Mouse (Mus musculus) lung, embryonic 14.5 days (tissue): Measurements from ENCODE around the gene Tcf7l2. TPM values are rescaled to one million over a fixed set of nuclear protein-coding genes. Genes with fewer than 3 reads are reported as not detected.

ENCODE experiments used
- ATAC-seq: fragments of 200-750 bp; cut with Nextera tagmentation; 2 replicates; pipeline ENCODE4 v1.8.0; 2017; ENCODE audit warnings: mild to moderate bottlenecking, moderate TSS enrichment, moderate library complexity; ENCODE audit not compliant: insufficient read depth
- DNase-seq: peaks from one replicate; pipeline ENCODE4 v3.0.0-alpha.2; 2015
- H3K27ac ChIP-seq: fragments of 300-500 bp; sonication (generic); 2 replicates; pipeline ENCODE4 v1.5.1; 2014; ENCODE audit warnings: low read depth, mild to moderate bottlenecking, moderate library complexity
- H3K27me3 ChIP-seq: fragments of 300-500 bp; sonication (generic); 2 replicates; pipeline ENCODE4 v1.6.1; 2014; ENCODE audit warnings: low read length, control low read depth; ENCODE audit not compliant: insufficient read depth
- H3K36me3 ChIP-seq: fragments of 300-500 bp; sonication (generic); 2 replicates; pipeline ENCODE4 v1.6.1; 2014; ENCODE audit warnings: control low read depth; ENCODE audit not compliant: insufficient read depth
- H3K4me1 ChIP-seq: fragments of 300-500 bp; sonication (generic); 2 replicates; pipeline ENCODE4 v1.6.1; 2014; ENCODE audit warnings: antibody characterized with exemption, control low read depth; ENCODE audit not compliant: insufficient read depth
- H3K4me2 ChIP-seq: fragments of 300-500 bp; sonication (generic); 2 replicates; pipeline ENCODE4 v1.6.1; 2014; ENCODE audit warnings: mild to moderate bottlenecking
- H3K4me3 ChIP-seq: fragments of 300-500 bp; sonication (generic); 2 replicates; pipeline ENCODE4 v1.5.1; 2014; ENCODE audit warnings: low read depth, low read length
- H3K9ac ChIP-seq: fragments of 300-500 bp; sonication (generic); 2 replicates; pipeline ENCODE4 v1.6.1; 2014
- H3K9me3 ChIP-seq: fragments of 300-500 bp; sonication (generic); 2 replicates; pipeline ENCODE4 v1.6.1; 2016; ENCODE audit warnings: low read depth, low read length, control low read depth
- CTCF ChIP-seq: IDR thresholded peaks from 2 replicates; pipeline ENCODE4 v1.5.1; 2016; ENCODE audit warnings: antibody characterized with exemption, low read depth
- WGBS: fragments of 180-500 bp; shearing (Covaris S2); extraction: QIAGEN DNeasy Blood & Tissue Kit; methylation state at CpG from one replicate; pipeline ENCODE4 v1.1.7; 2014; 5-methylcytosine and 5-hydroxymethylcytosine counted together
- polyA plus RNA-seq: library from polyadenylated mRNA; unstranded; fragments of >200 nt; fragmentation: Nextera tagmentation; extraction: Ambion mirVana; gene quantifications from 2 replicates; pipeline ENCODE4 v1.2.1, GENCODE M21; 2014

The Tcf7l2 gene
- polyA plus RNA-seq, 1 experiment from 2014 or later, result 57.1 TPM

- no peak for DNase-seq
- no peak for ATAC-seq
- no peak for TF ChIP-seq CTCF
- no peak overlapping the region for H3K27ac ChIP-seq
- H3K9me3 ChIP-seq, result no peaks in the 10 kb centered on the region
- WGBS, result 67% methylated on average over 5 of the region's 5 CpGs
- H3K27me3 ChIP-seq, result no peaks in the 10 kb centered on the region
- H3K36me3 ChIP-seq, result no peaks in the 10 kb centered on the region
- no peak overlapping the region for H3K4me3 ChIP-seq
- no peak overlapping the region for H3K4me2 ChIP-seq
- no peaks in the 10 kb centered on the region for H3K4me1 ChIP-seq
- no peak overlapping the region for H3K9ac ChIP-seq
Measured at GRCm38 (mm10) chr19:55711701-55712100, 29.9 kb upstream of the Tcf7l2 start.

GRCm38 (mm10) chr19:55712678-55713077 lies 28.9 kb upstream of the Tcf7l2 start:
- ATAC-seq, result no peak

GRCm38 (mm10) chr19:55714015-55714414 lies 27.6 kb upstream of the Tcf7l2 start:
- no peak overlapping the region for H3K27ac ChIP-seq
- H3K4me1 ChIP-seq, result no peaks in the 10 kb centered on the region
- H3K4me2 ChIP-seq, result no peak overlapping the region
- no peaks in the 10 kb centered on the region for H3K9me3 ChIP-seq
- H3K36me3 ChIP-seq, result no peaks in the 10 kb centered on the region
- no peak overlapping the region for H3K4me3 ChIP-seq
- H3K27me3 ChIP-seq, result no peaks in the 10 kb centered on the region
- no peak for ATAC-seq
- DNase-seq, result no peak
- no peak for TF ChIP-seq CTCF
- WGBS, result 70% methylated on average over 4 of the region's 4 CpGs
- H3K9ac ChIP-seq, result no peak overlapping the region

More at GRCm38 (mm10) chr19:55712678-55713077, 28.9 kb upstream of the Tcf7l2 start:
- H3K9me3 ChIP-seq, result no peaks in the 10 kb centered on the region
- no peak overlapping the region for H3K9ac ChIP-seq
- no peak for TF ChIP-seq CTCF
- 82% methylated on average over 2 of the region's 2 CpGs for WGBS
- H3K36me3 ChIP-seq, result no peaks in the 10 kb centered on the region
- no peaks in the 10 kb centered on the region for H3K27me3 ChIP-seq
- no peak overlapping the region for H3K4me3 ChIP-seq
- no peaks in the 10 kb centered on the region for H3K4me1 ChIP-seq
- DNase-seq, result no peak
- no peak overlapping the region for H3K4me2 ChIP-seq
- no peak overlapping the region for H3K27ac ChIP-seq

- H3K4me2 ChIP-seq, result no peak overlapping the region
- no peak overlapping the region for H3K9ac ChIP-seq
- 42% methylated on average over 3 of the region's 3 CpGs for WGBS
- ATAC-seq, result no peak
- H3K9me3 ChIP-seq, result no peaks in the 10 kb centered on the region
- no peaks in the 10 kb centered on the region for H3K36me3 ChIP-seq
- no peaks in the 10 kb centered on the region for H3K4me1 ChIP-seq
- TF ChIP-seq CTCF, result no peak
- no peak overlapping the region for H3K4me3 ChIP-seq
- no peak for DNase-seq
- H3K27me3 ChIP-seq, result no peaks in the 10 kb centered on the region
- H3K27ac ChIP-seq, result no peak overlapping the region
Measured at GRCm38 (mm10) chr19:55714665-55715064, 27.0 kb upstream of the Tcf7l2 start.

GRCm38 (mm10) chr19:55719083-55719482 lies 22.5 kb upstream of the Tcf7l2 start:
- Histone ChIP-seq H3K4me3 (no peak overlapping the region), H3K27me3 (no peaks in the 10 kb centered on the region), H3K27ac (no peak overlapping the region), H3K9me3 (no peaks in the 10 kb centered on the region), H3K9ac (no peak overlapping the region), H3K4me2 (no peak overlapping the region), H3K36me3 (no peaks in the 10 kb centered on the region), H3K4me1 (no peaks in the 10 kb centered on the region)
- WGBS, result 76% methylated on average over 6 of the region's 6 CpGs
- DNase-seq (no peak), ATAC-seq (no peak; the same call in 1 of the 2 replicates)
- TF ChIP-seq CTCF, result no peak

- Histone ChIP-seq H3K4me2 (no peak overlapping the region), H3K4me1 (no peaks in the 10 kb centered on the region), H3K9ac (no peak overlapping the region), H3K9me3 (no peaks in the 10 kb centered on the region), H3K36me3 (no peaks in the 10 kb centered on the region), H3K4me3 (no peak overlapping the region), H3K27me3 (no peaks in the 10 kb centered on the region), H3K27ac (no peak overlapping the region)
- WGBS, result 62% methylated on average over 20 of the region's 20 CpGs
- TF ChIP-seq CTCF, result no peak
- no peak for DNase-seq
- ATAC-seq, result no peak
Measured at GRCm38 (mm10) chr19:55719524-55720408, 21.9 kb upstream of the Tcf7l2 start.

- Histone ChIP-seq H3K27ac (no peak overlapping the region), H3K4me3 (no peak overlapping the region), H3K9me3 (no peaks in the 10 kb centered on the region), H3K36me3 (no peaks in the 10 kb centered on the region), H3K9ac (no peak overlapping the region), H3K4me1 (no peaks in the 10 kb centered on the region), H3K4me2 (no peak overlapping the region), H3K27me3 (no peaks in the 10 kb centered on the region)
- no peak for DNase-seq
- 62% methylated on average over 16 of the region's 16 CpGs for WGBS
- no peak for ATAC-seq
- TF ChIP-seq CTCF, result no peak
Measured at GRCm38 (mm10) chr19:55720409-55721092, 21.1 kb upstream of the Tcf7l2 start.
